Mouse (Mus musculus) liver, adult 10 weeks (tissue): ENCODE measurements around the gene Gorasp2. TPM values are rescaled to one million over a fixed set of nuclear protein-coding genes. Genes with fewer than 3 reads are reported as not detected.

Source experiments
- polyA plus RNA-seq: library from polyadenylated mRNA; stranded (reverse); fragments of 350-450 nt; fragmentation: Illumina TruSeq; extraction: RNeasy Lipid Tissue Mini Kit (QIAGEN cat#74804); gene quantifications from one replicate; pipeline ENCODE4 v1.2.3, GENCODE M21; 2014; ENCODE audit warnings: low read depth, low replicate concordance

Gorasp2 gene
- 61.8 TPM for polyA plus RNA-seq

DNA sequence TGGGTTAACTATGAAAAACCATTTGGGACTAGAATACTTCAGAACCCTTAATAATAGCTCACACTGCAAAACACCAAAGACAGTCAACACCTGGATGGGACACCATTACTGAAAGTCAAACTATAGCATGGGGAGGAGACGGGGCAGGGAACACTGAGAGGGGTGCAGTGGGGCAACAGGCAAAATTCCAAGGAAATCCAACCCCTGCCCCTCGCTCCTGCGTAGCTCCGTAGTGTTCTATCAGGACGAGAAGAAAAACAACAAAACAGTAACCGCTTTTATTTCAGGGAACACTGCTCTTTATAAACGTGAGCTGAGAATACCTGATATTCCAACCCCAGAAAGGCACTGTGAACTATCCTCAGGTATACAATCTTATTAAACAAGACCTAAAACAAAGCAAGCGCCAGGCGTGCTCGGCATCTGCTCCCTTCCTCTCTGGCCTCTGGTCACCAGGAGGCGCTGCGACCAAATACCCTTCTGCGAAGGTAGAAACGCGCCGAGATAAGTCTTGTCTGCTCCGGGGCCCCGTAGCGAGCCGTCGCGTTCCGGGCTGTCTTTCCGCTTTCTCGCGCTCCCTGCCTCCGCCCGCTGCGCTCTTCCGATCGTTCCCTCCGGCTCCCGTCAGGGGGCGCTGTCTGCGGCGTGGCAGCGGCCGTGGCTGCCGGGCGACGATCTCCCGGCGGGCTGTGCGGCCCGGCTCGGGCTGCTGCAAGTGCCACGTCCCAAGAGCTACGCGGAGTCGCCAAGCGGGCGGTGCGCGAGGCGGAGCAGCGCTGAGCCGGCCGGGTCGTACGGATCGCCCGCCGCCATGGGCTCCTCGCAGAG lies at the start of gene Gorasp2:
TSS of gene Gorasp2 (plus strand) at position 690 of the 828 bp plus-strand sequence.

DNA sequence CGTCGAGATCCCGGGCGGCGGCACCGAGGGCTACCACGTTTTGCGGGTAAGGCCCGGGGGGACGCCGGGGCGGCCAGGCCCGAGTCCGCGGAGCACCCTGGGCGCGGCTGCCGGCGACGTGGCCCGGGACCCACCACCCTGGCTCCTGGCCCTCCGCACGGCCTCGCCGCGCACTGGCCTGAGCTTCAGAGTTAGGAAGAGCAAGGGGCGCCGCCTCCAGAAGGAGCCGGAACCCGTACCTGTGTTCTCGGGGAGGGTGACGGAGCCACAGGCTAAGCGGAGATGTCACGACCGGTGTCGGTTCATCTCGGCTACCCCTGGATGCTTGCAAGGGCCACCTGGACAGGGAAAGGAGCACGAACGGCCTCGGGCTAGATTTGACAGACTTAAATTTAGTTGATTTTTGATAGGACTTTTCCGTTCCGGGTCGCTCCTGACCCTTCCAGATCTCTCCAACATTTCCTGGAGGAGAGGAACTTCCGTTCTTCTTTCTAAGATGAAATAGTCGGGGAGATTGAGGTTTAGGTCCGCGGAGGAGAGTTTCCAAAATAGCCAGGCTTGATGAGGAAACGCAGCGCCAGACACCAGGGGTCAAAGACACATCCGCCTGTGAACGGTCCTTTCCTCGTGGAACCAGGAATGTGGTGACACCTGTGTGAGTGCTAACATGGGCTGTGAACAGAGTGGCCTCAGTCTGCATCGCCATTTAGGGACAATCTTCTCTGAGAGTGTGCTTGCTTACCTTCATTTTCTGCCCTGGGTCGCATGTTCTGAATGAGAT lies 529 bp downstream of the Gorasp2 start, which contains the start of gene Gm26558:
TSS of gene Gm26558 (minus strand) at position 394 of the 781 bp plus-strand sequence.

Other genes with a start within 250 kb of the Gorasp2 start
- not detected for gene Sp5, start 186.7 kb upstream of the Gorasp2 start, polyA plus RNA-seq
- gene Erich2, start 152.8 kb upstream of the Gorasp2 start, polyA plus RNA-seq: not detected
- gene Gad1, start 108.5 kb upstream of the Gorasp2 start, polyA plus RNA-seq: not detected
- gene Gm26558, start 532 bp downstream of the Gorasp2 start, polyA plus RNA-seq: not detected
- gene Tlk1, start 164.2 kb downstream of the Gorasp2 start, polyA plus RNA-seq: 55.3 TPM